Comparison of ENCODE assay signal across 8 mouse cellular contexts in the genomic region with DNA sequence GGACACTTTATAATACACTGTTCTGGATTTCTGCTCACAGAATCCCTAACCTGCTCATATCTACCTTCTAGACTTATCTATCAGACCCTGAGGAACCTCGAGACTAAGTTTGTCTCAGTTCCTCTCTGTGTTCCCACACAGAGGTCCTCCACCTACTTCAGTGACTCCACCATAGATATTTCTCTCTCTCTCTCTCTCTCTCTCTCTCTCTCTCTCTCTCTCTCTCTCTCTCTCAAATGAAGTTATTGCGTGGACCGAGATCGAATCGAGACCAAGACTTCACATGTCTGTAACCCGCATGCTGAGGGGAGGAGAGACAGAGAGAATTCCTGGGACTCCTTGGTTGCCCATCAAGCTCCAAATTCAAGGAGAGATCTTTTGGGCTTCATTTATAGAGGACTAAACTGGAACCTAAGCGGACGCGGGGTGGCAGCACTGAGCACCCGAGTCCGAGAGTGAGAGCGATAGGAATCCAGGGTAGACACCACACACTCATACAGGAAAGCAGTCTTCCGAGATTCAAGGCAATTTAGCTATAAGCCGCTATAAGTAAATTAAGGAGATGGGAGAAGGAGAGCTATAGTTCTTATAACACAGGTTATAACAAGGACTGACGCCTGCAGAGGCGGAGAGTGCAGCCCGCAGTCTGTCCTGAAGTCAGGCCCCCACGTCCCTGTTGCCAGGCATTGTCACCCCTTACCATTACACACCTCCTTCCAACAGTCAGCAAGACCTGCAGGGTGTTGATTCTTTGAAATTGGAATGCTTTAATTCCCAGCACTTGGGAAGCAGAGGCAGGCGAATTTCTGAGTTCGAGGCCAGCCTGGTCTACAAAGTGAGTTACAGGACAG. TPM values are rescaled to one million over a fixed set of nuclear protein-coding genes. Genes with fewer than 3 reads are reported as not detected.
A peak's percentile ranks its signal among the peaks of the same experiment; 100 is the strongest.
DNase-seq lines count a peak whose midpoint lies in the region; ATAC-seq and TF ChIP-seq lines count a peak whose summit lies in the region.

No protein-coding gene starts in this region.

- H3K9ac ChIP-seq in heart, embryonic 14.5 days (ENCODE audit: low read length), result peak overlapping the region; percentile 62
- no peak overlapping the region for H3K9ac ChIP-seq in liver, embryonic 14.5 days (replicated peaks)
- H3K9ac ChIP-seq in neural tube, embryonic 12.5 days, result no peak overlapping the region
- no peak overlapping the region for H3K9ac ChIP-seq in stomach, postnatal 0 days (ENCODE audit: low read length)

- no peaks in the 10 kb centered on the region for H3K36me3 ChIP-seq in heart, embryonic 14.5 days (ENCODE audit: control insufficient read depth, insufficient read depth, low read length)
- H3K36me3 ChIP-seq in liver, embryonic 14.5 days (replicated peaks; ENCODE audit: control insufficient read depth, insufficient read depth, low read depth), result no peaks in the 10 kb centered on the region
- H3K36me3 ChIP-seq in neural tube, embryonic 12.5 days, result no peaks in the 10 kb centered on the region
- H3K36me3 ChIP-seq in stomach, postnatal 0 days (ENCODE audit: control insufficient read depth, insufficient read depth, low read length), result no peaks in the 10 kb centered on the region

- peak overlapping the region; percentile 65 for H3K4me2 ChIP-seq in heart, embryonic 14.5 days (ENCODE audit: low read length)
- H3K4me2 ChIP-seq in liver, embryonic 14.5 days (ENCODE audit: low read depth), result peak overlapping the region; percentile 41
- peak overlapping the region; percentile 52 for H3K4me2 ChIP-seq in neural tube, embryonic 12.5 days (replicated peaks)
- peak overlapping the region; percentile 45 for H3K4me2 ChIP-seq in stomach, postnatal 0 days (replicated peaks; ENCODE audit: low read depth)

- DNase-seq in CD4-positive, CD25-positive, alpha-beta regulatory T cell, adult 2 months (ENCODE audit: low read depth, low spot score), result peak; percentile 93
- DNase-seq in c-Kit-negative CD71-positive TER-119-positive erythroid progenitor cells, embryonic 14.5 days (ENCODE audit: low read depth, low spot score), result peak; percentile 62
- DNase-seq in fibroblast of lung, adult 2 months (ENCODE audit: low read depth), result peak; percentile 51
- DNase-seq in kidney, postnatal 25 days, result peak; percentile 87 to 95
- DNase-seq in liver, embryonic 14.5 days (ENCODE audit: low read depth in 3 of 3, low spot score in 3 of 3), result peak; percentile 60 to 72 (median 64)
- peak; percentile 83 for DNase-seq in stomach, postnatal 0 days (ENCODE audit: low spot score)

- ATAC-seq in heart, embryonic 14.5 days (ENCODE audit: insufficient number of reproducible peaks, insufficient read depth, low FRiP score, low read depth), result 0 out of 2 replicates have a peak, but pooled peaks have one; percentile 46
- ATAC-seq in liver, embryonic 14.5 days (ENCODE audit: insufficient read depth), result peak; percentile 54; the same call in 1 of the 2 replicates
- peak; percentile 54; the same call in 1 of the 2 replicates for ATAC-seq in neural tube, embryonic 12.5 days (ENCODE audit: low FRiP score, low read depth)
- ATAC-seq in stomach, postnatal 0 days (ENCODE audit: low FRiP score, low TSS enrichment), result peak; percentile 73

- H3K27ac ChIP-seq in heart, embryonic 14.5 days (replicated peaks in 1 of 2; ENCODE audit: control insufficient read depth in 1 of 2, insufficient read depth in 1 of 2, low read depth in 2 of 2, low read length in 2 of 2), result no peak overlapping the region
- H3K27ac ChIP-seq in liver, embryonic 14.5 days, result no peak overlapping the region
- H3K27ac ChIP-seq in neural tube, embryonic 12.5 days, result no peak overlapping the region
- H3K27ac ChIP-seq in stomach, postnatal 0 days (replicated peaks), result no peak overlapping the region

- WGBS in heart, embryonic 14.5 days, result 17% methylated on average over 20 of the region's 20 CpGs
- WGBS in liver, embryonic 14.5 days (ENCODE audit: insufficient replicate concordance), result 16% methylated on average over 20 of the region's 20 CpGs
- WGBS in neural tube, embryonic 12.5 days, result 17% methylated on average over 20 of the region's 20 CpGs
- WGBS in stomach, postnatal 0 days, result 17% methylated on average over 20 of the region's 20 CpGs

- peak; percentile 93 for TF ChIP-seq CTCF in liver, embryonic 14.5 days (IDR thresholded peaks at IDR 0.05; ENCODE audit: low read depth)
- peak; percentile 88 for TF ChIP-seq CTCF in stomach, postnatal 0 days (IDR thresholded peaks at IDR 0.05; ENCODE audit: low read depth)

- H3K27me3 ChIP-seq in heart, embryonic 14.5 days (ENCODE audit: control insufficient read depth, insufficient read depth, low read length), result no peaks in the 10 kb centered on the region
- no peaks in the 10 kb centered on the region for H3K27me3 ChIP-seq in liver, embryonic 14.5 days (ENCODE audit: control insufficient read depth, insufficient read depth, low read length)
- no peaks in the 10 kb centered on the region for H3K27me3 ChIP-seq in neural tube, embryonic 12.5 days (replicated peaks)
- no peaks in the 10 kb centered on the region for H3K27me3 ChIP-seq in stomach, postnatal 0 days (ENCODE audit: control insufficient read depth, insufficient read depth, low read length)

- H3K4me3 ChIP-seq in heart, embryonic 14.5 days (ENCODE audit: control insufficient read depth in 1 of 2, insufficient read depth in 1 of 2, low read depth in 1 of 2, low read length in 2 of 2), result peak overlapping the region; percentile 1 to 28; a peak in 3 of 4 replicates
- H3K4me3 ChIP-seq in liver, embryonic 14.5 days (ENCODE audit: insufficient read depth in 1 of 2, low read depth in 2 of 2, low read length in 2 of 2), result no peak overlapping the region
- H3K4me3 ChIP-seq in neural tube, embryonic 12.5 days, result 0 out of 2 replicates have a peak overlapping the region, but pooled peaks have one; percentile 13
- H3K4me3 ChIP-seq in stomach, postnatal 0 days (ENCODE audit: low read depth, low read length), result peak overlapping the region; percentile 22

- H3K9me3 ChIP-seq in heart, embryonic 14.5 days (ENCODE audit: control insufficient read depth, low read length), result no peaks in the 10 kb centered on the region
- no peaks in the 10 kb centered on the region for H3K9me3 ChIP-seq in liver, embryonic 14.5 days (ENCODE audit: control insufficient read depth, low read length)
- no peaks in the 10 kb centered on the region for H3K9me3 ChIP-seq in neural tube, embryonic 12.5 days
- H3K9me3 ChIP-seq in stomach, postnatal 0 days (ENCODE audit: control insufficient read depth, low read length), result no peaks in the 10 kb centered on the region

- no peak for TF ChIP-seq EP300 in liver, embryonic 14.5 days (IDR thresholded peaks at IDR 0.05; ENCODE audit: low read depth)
- no peak for TF ChIP-seq EP300 in stomach, postnatal 0 days (optimal IDR thresholded peaks at IDR 0.05)

- H3K4me1 ChIP-seq in heart, embryonic 14.5 days (ENCODE audit: control insufficient read depth in 2 of 2, insufficient read depth in 2 of 2, low read length in 2 of 2), result peaks cover 4 to 9% of the 10 kb centered on the region in 2 experiments; a peak in 3 of 4 replicates
- H3K4me1 ChIP-seq in liver, embryonic 14.5 days (replicated peaks; ENCODE audit: control insufficient read depth in 2 of 2, insufficient read depth in 2 of 2, low read length in 1 of 2), result peaks cover 0 to 13% of the 10 kb centered on the region in 2 experiments; a peak in 2 of 4 replicates
- no peaks in the 10 kb centered on the region for H3K4me1 ChIP-seq in neural tube, embryonic 12.5 days
- no peaks in the 10 kb centered on the region for H3K4me1 ChIP-seq in stomach, postnatal 0 days (replicated peaks; ENCODE audit: control insufficient read depth, insufficient read depth)

RNA-seq across cellular contexts. Expression of a gene that starts 9.9 kb away (rescaled TPM):
- 462 and 512 TPM in 2 replicates for polyA plus RNA-seq in heart, embryonic 14.5 days (2014; fragmentation: Nextera tagmentation; extraction: Ambion mirVana)
- polyA plus RNA-seq in liver, embryonic 14.5 days (2012; rRNA removed), result 1,100 and 1,184 TPM in 2 replicates
- polyA plus RNA-seq in liver, embryonic 14.5 days (2014; fragmentation: Nextera tagmentation; extraction: Ambion mirVana), result 669 and 674 TPM in 2 replicates
- 432 and 466 TPM in 2 replicates for polyA plus RNA-seq in neural tube, embryonic 12.5 days (2016; fragmentation: Nextera tagmentation; extraction: Ambion mirVana)
- polyA plus RNA-seq in stomach, postnatal 0 days (2015; fragmentation: Nextera tagmentation; extraction: Ambion mirVana), result 524 and 529 TPM in 2 replicates

RNA-seq across cellular contexts. Expression of a gene that starts 27.0 kb away (rescaled TPM):
- 3.2 and 3.8 TPM in 2 replicates for polyA plus RNA-seq in heart, embryonic 14.5 days (2014; fragmentation: Nextera tagmentation; extraction: Ambion mirVana)
- polyA plus RNA-seq in liver, embryonic 14.5 days (2012; rRNA removed), result 8.2 and 9.2 TPM in 2 replicates
- 1.0 and 1.3 TPM in 2 replicates for polyA plus RNA-seq in liver, embryonic 14.5 days (2014; fragmentation: Nextera tagmentation; extraction: Ambion mirVana)
- polyA plus RNA-seq in neural tube, embryonic 12.5 days (2016; fragmentation: Nextera tagmentation; extraction: Ambion mirVana), result 6.4 and 7.6 TPM in 2 replicates
- 3.6 and 4.0 TPM in 2 replicates for polyA plus RNA-seq in stomach, postnatal 0 days (2015; fragmentation: Nextera tagmentation; extraction: Ambion mirVana)

RNA-seq across cellular contexts. Expression of a gene that starts 35.7 kb away (rescaled TPM):
- 1.4 and 1.5 TPM in 2 replicates for polyA plus RNA-seq in heart, embryonic 14.5 days (2014; fragmentation: Nextera tagmentation; extraction: Ambion mirVana)
- polyA plus RNA-seq in liver, embryonic 14.5 days (2012; rRNA removed), result 0.09 and 0.23 TPM in 2 replicates
- polyA plus RNA-seq in liver, embryonic 14.5 days (2014; fragmentation: Nextera tagmentation; extraction: Ambion mirVana), result 0.04 and 0.13 TPM in 2 replicates
- 0.68 and 1.8 TPM in 2 replicates for polyA plus RNA-seq in neural tube, embryonic 12.5 days (2016; fragmentation: Nextera tagmentation; extraction: Ambion mirVana)
- 3.0 and 3.4 TPM in 2 replicates for polyA plus RNA-seq in stomach, postnatal 0 days (2015; fragmentation: Nextera tagmentation; extraction: Ambion mirVana)

RNA-seq across cellular contexts. Expression of a gene that starts 36.3 kb away (rescaled TPM):
- 5.7 and 7.0 TPM in 2 replicates for polyA plus RNA-seq in heart, embryonic 14.5 days (2014; fragmentation: Nextera tagmentation; extraction: Ambion mirVana)
- 9.6 and 12.4 TPM in 2 replicates for polyA plus RNA-seq in liver, embryonic 14.5 days (2012; rRNA removed)
- 1.6 and 2.8 TPM in 2 replicates for polyA plus RNA-seq in liver, embryonic 14.5 days (2014; fragmentation: Nextera tagmentation; extraction: Ambion mirVana)
- 13.8 and 14.9 TPM in 2 replicates for polyA plus RNA-seq in neural tube, embryonic 12.5 days (2016; fragmentation: Nextera tagmentation; extraction: Ambion mirVana)
- 5.0 and 7.3 TPM in 2 replicates for polyA plus RNA-seq in stomach, postnatal 0 days (2015; fragmentation: Nextera tagmentation; extraction: Ambion mirVana)

Comparison
In these comparisons a context has a peak if more than half of its experiments do, and no peak if none do; other contexts are left out.
1. H3K4me3 ChIP-seq: peak in heart, embryonic 14.5 days (2 of 2), neural tube, embryonic 12.5 days (single experiment) and stomach, postnatal 0 days (single experiment); none in liver, embryonic 14.5 days (0 of 2).
2. Peak in every context shown above with its lines, with median percentiles within 50 percentile points of each other: DNase-seq, ATAC-seq and H3K4me2 ChIP-seq.